Mouse (Mus musculus) erythroblast, embryonic 14.5 days (primary cell): ENCODE data around the gene Tceanc.

Experiments used
- GATA1 ChIP-seq: IDR thresholded peaks from 2 replicates; pipeline ENCODE4 v1.6.1; 2012; ENCODE audit warnings: low read length, inconsistent platforms, mixed read lengths
- TAL1 ChIP-seq: IDR thresholded peaks from 3 replicates; pipeline ENCODE4 v1.6.1; 2012; ENCODE audit warnings: low read length, inconsistent platforms, mixed read lengths

DNA sequence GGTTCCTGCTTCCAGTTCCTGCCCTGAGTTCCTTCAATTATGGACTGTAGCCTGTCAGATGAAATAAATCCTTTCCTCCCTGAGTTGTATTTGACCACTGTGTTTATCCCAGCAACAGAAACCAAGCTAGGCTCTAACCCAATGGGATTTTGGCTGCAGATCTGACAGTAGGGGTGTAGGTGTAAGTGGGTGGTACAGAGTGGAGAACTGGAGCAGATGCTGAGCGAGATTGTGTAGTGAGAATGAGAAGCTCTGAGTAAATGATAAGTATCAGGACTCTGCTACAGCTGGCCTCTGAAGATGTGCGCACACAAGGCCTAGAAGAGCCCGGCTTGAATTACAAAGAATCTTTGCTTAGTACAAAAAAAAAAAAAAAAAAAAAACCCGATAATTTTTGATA is 6.3 kb downstream of the Tceanc start:
- TF ChIP-seq GATA1, result no peak
- TF ChIP-seq TAL1, result no peak
